Mouse (Mus musculus) limb, embryonic 11.5 days (tissue): ENCODE results near the gene Ccdc189. TPM values are rescaled to one million over a fixed set of nuclear protein-coding genes. Genes with fewer than 3 reads are reported as not detected.

Experiments
- ATAC-seq: fragments of 200-750 bp; cut with Nextera tagmentation; 2 replicates; pipeline ENCODE4 v1.8.0; 2017; ENCODE audit warnings: low read depth; ENCODE audit not compliant: insufficient number of reproducible peaks, low FRiP score, low TSS enrichment
- DNase-seq: peaks from one replicate; pipeline ENCODE4 v3.0.0-alpha.2; 2015; ENCODE audit warnings: low spot score
- H3K27ac ChIP-seq: fragments of 300-500 bp; sonication (generic); replicated peaks from 2 replicates; pipeline ENCODE4 v1.5.1; 2014; ENCODE audit warnings: low read depth, mild to moderate bottlenecking, low read length
- H3K27me3 ChIP-seq: fragments of 300-500 bp; sonication (generic); 2 replicates; pipeline ENCODE4 v1.6.1; 2014; ENCODE audit warnings: mild to moderate bottlenecking, low read length, mixed read lengths; ENCODE audit not compliant: control insufficient read depth, insufficient read depth
- H3K36me3 ChIP-seq: fragments of 300-500 bp; sonication (generic); 2 replicates; pipeline ENCODE4 v1.6.1; 2014; ENCODE audit warnings: mild to moderate bottlenecking, low read length, moderate library complexity, mixed read lengths; ENCODE audit not compliant: control insufficient read depth, insufficient read depth
- H3K4me1 ChIP-seq: fragments of 300-500 bp; sonication (generic); 2 replicates; pipeline ENCODE4 v1.6.1; 2014; ENCODE audit warnings: low read length, mixed read lengths; ENCODE audit not compliant: control insufficient read depth, insufficient read depth
- H3K4me2 ChIP-seq: fragments of 300-500 bp; sonication (generic); 2 replicates; pipeline ENCODE4 v1.6.1; 2014; ENCODE audit warnings: low read depth, mild to moderate bottlenecking, moderate library complexity; ENCODE audit not compliant: severe bottlenecking
- H3K4me3 ChIP-seq: fragments of 300-500 bp; sonication (generic); 2 replicates; pipeline ENCODE4 v1.5.1; 2014; ENCODE audit warnings: low read depth, low read length
- H3K9ac ChIP-seq: fragments of 300-500 bp; sonication (generic); 2 replicates; pipeline ENCODE4 v1.6.1; 2014; ENCODE audit warnings: mild to moderate bottlenecking, low read length
- H3K9me3 ChIP-seq: fragments of 300-500 bp; sonication (generic); 2 replicates; pipeline ENCODE4 v1.6.1; 2016; ENCODE audit warnings: low read length; ENCODE audit not compliant: control insufficient read depth
- WGBS: fragments of 180-500 bp; shearing (Covaris S2); extraction: QIAGEN DNeasy Blood & Tissue Kit; methylation state at CpG from one replicate; pipeline ENCODE4 v1.1.7; 2014; 5-methylcytosine and 5-hydroxymethylcytosine counted together
- polyA plus RNA-seq: library from polyadenylated mRNA; unstranded; fragments of >200 nt; fragmentation: Nextera tagmentation; extraction: Ambion mirVana; gene quantifications from 2 replicates; pipeline ENCODE4 v1.2.1, GENCODE M21; 2014

The Ccdc189 gene
- polyA plus RNA-seq, 1 experiment from 2014 or later, result 12.3 TPM

GRCm38 (mm10) chr7:127588901-127589300 lies 506 bp upstream of the Ccdc189 start:
- no peak for DNase-seq
- no peak for ATAC-seq
- Histone ChIP-seq H3K9ac (peak overlapping the region; percentile 79), H3K27me3 (no peaks in the 10 kb centered on the region), H3K36me3 (peaks cover 17% of the 10 kb centered on the region), H3K4me2 (peak overlapping the region; percentile 72), H3K4me1 (peaks cover 3% of the 10 kb centered on the region), H3K27ac (no peak overlapping the region), H3K9me3 (no peaks in the 10 kb centered on the region), H3K4me3 (peak overlapping the region; percentile 91)
- 6% methylated on average over 29 of the region's 29 CpGs for WGBS

GRCm38 (mm10) chr7:127587196-127587595 lies 1.2 kb downstream of the Ccdc189 start:
- no peak for DNase-seq
- no peak overlapping the region for H3K9ac ChIP-seq
- peak overlapping the region; percentile 91 for H3K4me3 ChIP-seq
- H3K36me3 ChIP-seq, result peaks cover 19% of the 10 kb centered on the region
- H3K4me2 ChIP-seq, result peak overlapping the region; percentile 72
- H3K4me1 ChIP-seq, result peaks cover 3% of the 10 kb centered on the region
- H3K27me3 ChIP-seq, result no peaks in the 10 kb centered on the region
- no peaks in the 10 kb centered on the region for H3K9me3 ChIP-seq
- WGBS, result 63% methylated on average over 5 of the region's 5 CpGs
- H3K27ac ChIP-seq, result peak overlapping the region; percentile 30; the same call in 1 of the 2 replicates
- ATAC-seq, result no peak

- ATAC-seq (no peak), DNase-seq (no peak)
- Histone ChIP-seq H3K4me1 (peaks cover 3% of the 10 kb centered on the region), H3K27me3 (no peaks in the 10 kb centered on the region), H3K27ac (no peak overlapping the region), H3K9ac (no peak overlapping the region), H3K36me3 (peaks cover 15% of the 10 kb centered on the region; the same call in 1 of the 2 replicates), H3K4me3 (no peak overlapping the region), H3K9me3 (no peaks in the 10 kb centered on the region), H3K4me2 (no peak overlapping the region)
- WGBS, result 89% methylated on average over 6 of the region's 6 CpGs
Measured at GRCm38 (mm10) chr7:127586149-127586548, 2.2 kb downstream of the Ccdc189 start.

GRCm38 (mm10) chr7:127585031-127585430 lies 3.4 kb downstream of the Ccdc189 start:
- peaks cover 3% of the 10 kb centered on the region for H3K4me1 ChIP-seq
- no peaks in the 10 kb centered on the region for H3K27me3 ChIP-seq
- H3K36me3 ChIP-seq, result peaks cover 11% of the 10 kb centered on the region; the same call in 1 of the 2 replicates
- WGBS, result 85% methylated on average over 7 of the region's 7 CpGs
- no peak for ATAC-seq
- no peaks in the 10 kb centered on the region for H3K9me3 ChIP-seq
- H3K9ac ChIP-seq, result no peak overlapping the region
- no peak overlapping the region for H3K4me3 ChIP-seq
- no peak for DNase-seq
- no peak overlapping the region for H3K4me2 ChIP-seq
- H3K27ac ChIP-seq, result no peak overlapping the region

- DNase-seq, result no peak
- peaks cover 19% of the 10 kb centered on the region; the same call in 1 of the 2 replicates for H3K36me3 ChIP-seq
- no peaks in the 10 kb centered on the region for H3K27me3 ChIP-seq
- no peak for ATAC-seq
- 90% methylated on average over 6 of the region's 6 CpGs for WGBS
- no peaks in the 10 kb centered on the region for H3K4me1 ChIP-seq
- H3K9ac ChIP-seq, result no peak overlapping the region
- no peak overlapping the region for H3K4me2 ChIP-seq
- H3K27ac ChIP-seq, result no peak overlapping the region
- no peak overlapping the region for H3K4me3 ChIP-seq
- no peaks in the 10 kb centered on the region for H3K9me3 ChIP-seq
Measured at GRCm38 (mm10) chr7:127583260-127583659, 5.1 kb downstream of the Ccdc189 start.

- peak overlapping the region; percentile 82 for H3K4me2 ChIP-seq
- peaks cover 11% of the 10 kb centered on the region; the same call in 1 of the 2 replicates for H3K4me1 ChIP-seq
- no peak for DNase-seq
- H3K9me3 ChIP-seq, result no peaks in the 10 kb centered on the region
- ATAC-seq, result no peak
- H3K9ac ChIP-seq, result peak overlapping the region; percentile 72
- peak overlapping the region; percentile 69 for H3K4me3 ChIP-seq
- H3K27ac ChIP-seq, result no peak overlapping the region
- 26% methylated on average over 7 of the region's 7 CpGs for WGBS
- no peaks in the 10 kb centered on the region for H3K27me3 ChIP-seq
- peaks cover 11% of the 10 kb centered on the region for H3K36me3 ChIP-seq
Measured at GRCm38 (mm10) chr7:127574115-127574514, 14.3 kb downstream of the Ccdc189 start.

GRCm38 (mm10) chr7:127573503-127574008 lies 14.8 kb downstream of the Ccdc189 start:
- H3K27me3 ChIP-seq, result no peaks in the 10 kb centered on the region
- peak overlapping the region; percentile 72 for H3K9ac ChIP-seq
- peaks cover 11% of the 10 kb centered on the region for H3K36me3 ChIP-seq
- WGBS, result under 1% methylated on average over 16 of the region's 28 CpGs
- peak; percentile 48 for ATAC-seq
- DNase-seq, result peak; percentile 44
- peaks cover 11% of the 10 kb centered on the region; the same call in 1 of the 2 replicates for H3K4me1 ChIP-seq
- H3K4me3 ChIP-seq, result peak overlapping the region; percentile 69
- H3K27ac ChIP-seq, result peak overlapping the region; percentile 61
- no peaks in the 10 kb centered on the region for H3K9me3 ChIP-seq
- H3K4me2 ChIP-seq, result peak overlapping the region; percentile 82

GRCm38 (mm10) chr7:127572895-127573471 lies 15.4 kb downstream of the Ccdc189 start, which contains the start of gene Phkg2:
Gene Phkg2, plus strand, starts transcription at chr7:127573340.
- H3K4me1 ChIP-seq, result peaks cover 11% of the 10 kb centered on the region; the same call in 1 of the 2 replicates
- H3K27ac ChIP-seq, result peak within 1 kb of the TSS; percentile 61
- ATAC-seq, result peak; percentile 98
- peak; percentile 88 for DNase-seq
- H3K9ac ChIP-seq, result peak within 1 kb of the TSS; percentile 72
- no peaks in the 10 kb centered on the region for H3K27me3 ChIP-seq
- peak within 1 kb of the TSS; percentile 82 for H3K4me2 ChIP-seq
- peaks cover 8% of the 10 kb centered on the region for H3K36me3 ChIP-seq
- H3K9me3 ChIP-seq, result no peaks in the 10 kb centered on the region
- under 1% methylated on average over 17 of the region's 17 CpGs for WGBS
- H3K4me3 ChIP-seq, result peak within 1 kb of the TSS; percentile 69
